Mouse (Mus musculus) left cerebral cortex, adult 6 months (tissue): Measurements from ENCODE around the gene Pnliprp2. TPM values are rescaled to one million over a fixed set of nuclear protein-coding genes. Genes with fewer than 3 reads are reported as not detected.

Source experiments
- long read RNA-seq, 2 experiments: library from polyadenylated mRNA; unstranded; transcript quantifications; one replicate each; pipeline ENCODE4 v2.0.0; 2019 to 2020
- polyA plus RNA-seq: library from polyadenylated mRNA; unstranded; fragments of <200 nt; fragmentation: Nextera tagmentation; gene quantifications from 2 replicates; pipeline ENCODE4 v1.2.3, GENCODE M21; 2021

Pnliprp2 gene
- not detected in 2 replicates for polyA plus RNA-seq
- long read RNA-seq, experiment 1, result 0 reads
- long read RNA-seq, experiment 2, result 0 reads

DNA sequence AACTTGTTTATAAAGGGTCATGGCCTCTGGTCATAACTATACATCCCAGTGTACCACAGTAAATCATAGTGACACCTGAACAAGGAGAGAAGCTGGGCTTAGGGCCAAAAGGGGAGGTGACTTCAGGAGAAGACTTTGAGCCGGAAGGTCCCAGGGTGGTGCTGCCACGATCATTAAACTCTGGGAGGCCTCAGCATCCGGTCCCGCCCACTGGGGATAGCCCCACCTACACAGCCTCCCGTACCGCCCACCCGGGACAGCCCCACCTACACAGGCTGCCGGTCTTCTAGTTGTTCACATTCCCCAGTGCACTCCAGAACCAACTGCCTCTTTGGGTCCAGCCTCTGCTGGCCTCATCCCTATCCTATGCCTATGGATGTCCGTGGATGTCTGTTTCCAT is at the start of gene Pnliprp2:
Pnliprp2 (plus strand) TSS at position 297 of the 400 bp plus-strand sequence.

DNA sequence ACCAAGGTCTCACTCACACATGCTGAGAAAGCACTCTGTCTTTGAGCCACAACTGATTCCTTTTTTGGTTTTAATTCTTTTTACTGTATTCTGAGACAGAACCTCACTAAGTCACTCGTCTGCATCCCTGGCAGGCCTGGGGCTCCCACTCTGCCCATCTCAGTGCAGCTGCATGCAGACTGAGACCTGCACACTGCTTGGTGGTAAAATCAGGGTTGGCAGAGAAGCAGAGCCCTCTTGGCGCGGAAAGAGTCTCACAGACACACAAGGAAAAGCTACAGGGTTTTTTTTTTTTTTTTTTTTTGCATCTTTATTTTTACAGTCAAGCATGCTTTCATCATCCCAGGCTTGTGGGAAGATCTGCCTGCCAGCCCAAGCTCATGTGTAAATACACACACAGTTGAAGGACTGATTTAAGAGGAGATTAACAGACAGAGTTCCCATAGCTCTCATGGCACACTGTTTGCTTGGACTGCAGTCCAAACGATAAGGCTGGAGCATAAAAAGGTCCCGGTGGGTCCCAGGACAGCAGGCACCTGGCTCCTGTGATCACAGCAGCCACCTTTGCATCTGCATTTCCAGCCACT is 31.0 kb upstream of the Pnliprp2 start, which contains the start of gene Pnliprp1:
Pnliprp1 (plus strand) TSS at position 443 of the 587 bp plus-strand sequence.

GRCm38 (mm10) chr19:58794284-58794683 is 34.8 kb downstream of the Pnliprp2 start, which contains the start of gene 1700019N19Rik:
Gene 1700019N19Rik, minus strand, starts transcription at chr19:58794461.

Other genes starting within 250 kb of the Pnliprp2 start
- gene Ccdc172, start 247.7 kb upstream of the Pnliprp2 start, polyA plus RNA-seq, result 0.15 and 0.45 TPM in 2 replicates
- gene Pnlip, start 107.2 kb upstream of the Pnliprp2 start, polyA plus RNA-seq, result 1.1 and 1.6 TPM in 2 replicates
- not detected in 2 replicates for gene Pnliprp1, start 30.8 kb upstream of the Pnliprp2 start, polyA plus RNA-seq
- not detected in 2 replicates for gene 1700019N19Rik, start 34.7 kb downstream of the Pnliprp2 start, polyA plus RNA-seq
- 0.69 and 1.1 TPM in 2 replicates for gene Eno4, start 183.7 kb downstream of the Pnliprp2 start, polyA plus RNA-seq
- gene Hspa12a, start 183.9 kb downstream of the Pnliprp2 start, polyA plus RNA-seq, result 26.8 and 40.9 TPM in 2 replicates